Mouse (Mus musculus) limb, embryonic 13.5 days (tissue): ENCODE data around the gene Syt1. TPM values are rescaled to one million over a fixed set of nuclear protein-coding genes. Genes with fewer than 3 reads are reported as not detected.

Source experiments
- ATAC-seq: fragments of 200-750 bp; cut with Nextera tagmentation; 2 replicates; pipeline ENCODE4 v1.8.0; 2017; ENCODE audit warnings: low read depth, moderate number of reproducible peaks, moderate TSS enrichment; ENCODE audit not compliant: low FRiP score
- H3K27ac ChIP-seq: fragments of 300-500 bp; sonication (generic); 2 replicates; pipeline ENCODE4 v1.5.1; 2015; ENCODE audit warnings: inconsistent platforms, mild to moderate bottlenecking, moderate library complexity
- H3K27me3 ChIP-seq: fragments of 300-500 bp; sonication (generic); 2 replicates; pipeline ENCODE4 v1.6.1; 2015; ENCODE audit warnings: mild to moderate bottlenecking, inconsistent platforms
- H3K36me3 ChIP-seq: fragments of 300-500 bp; sonication (generic); 2 replicates; pipeline ENCODE4 v1.6.1; 2015; ENCODE audit warnings: inconsistent platforms, mild to moderate bottlenecking, moderate library complexity
- H3K4me1 ChIP-seq: fragments of 300-500 bp; sonication (generic); 2 replicates; pipeline ENCODE4 v1.6.1; 2015; ENCODE audit warnings: inconsistent platforms
- H3K4me2 ChIP-seq: fragments of 300-500 bp; sonication (generic); replicated peaks from 2 replicates; pipeline ENCODE4 v1.6.1; 2015; ENCODE audit warnings: inconsistent platforms, mild to moderate bottlenecking, moderate library complexity
- H3K4me3 ChIP-seq: fragments of 300-500 bp; sonication (generic); 2 replicates; pipeline ENCODE4 v1.5.1; 2015; ENCODE audit warnings: moderate library complexity, mild to moderate bottlenecking, inconsistent platforms
- H3K9ac ChIP-seq: fragments of 300-500 bp; sonication (generic); 2 replicates; pipeline ENCODE4 v1.6.1; 2015; ENCODE audit warnings: mild to moderate bottlenecking, inconsistent platforms
- H3K9me3 ChIP-seq: fragments of 300-500 bp; sonication (generic); 2 replicates; pipeline ENCODE4 v1.6.1; 2016; ENCODE audit warnings: inconsistent platforms
- WGBS: fragments of 180-500 bp; shearing (Covaris S2); methylation state at CpG from one replicate; pipeline ENCODE4 v1.1.7; 2015; 5-methylcytosine and 5-hydroxymethylcytosine counted together
- polyA plus RNA-seq: library from polyadenylated mRNA; unstranded; fragments of >200 nt; fragmentation: Nextera tagmentation; extraction: Ambion mirVana; gene quantifications from 2 replicates; pipeline ENCODE4 v1.2.1, GENCODE M21; 2015

The Syt1 gene
- polyA plus RNA-seq, 1 experiment from 2014 or later = 2.1 TPM

DNA sequence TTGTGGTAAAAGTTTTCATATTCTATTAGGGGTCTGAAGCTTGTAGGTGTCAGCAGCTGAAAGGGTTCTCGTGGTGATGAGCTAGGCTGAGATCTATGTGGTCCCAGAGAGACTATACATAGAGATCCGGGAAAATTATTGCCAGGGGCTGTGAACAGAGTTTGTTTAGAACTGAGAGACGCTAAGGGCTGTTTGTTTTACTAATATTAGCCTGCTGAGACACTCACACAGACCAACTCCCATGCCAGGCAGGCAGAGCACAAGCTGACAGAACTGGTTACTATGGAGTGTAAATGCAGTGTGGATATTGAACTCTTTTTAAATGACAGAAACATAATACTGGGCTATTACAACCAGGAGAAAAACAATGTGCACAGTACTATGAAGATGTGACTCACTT, 384.4 kb downstream of the Syt1 start:
- 72% methylated on average over 3 of the region's 3 CpGs for WGBS
- ATAC-seq = no peak

DNA sequence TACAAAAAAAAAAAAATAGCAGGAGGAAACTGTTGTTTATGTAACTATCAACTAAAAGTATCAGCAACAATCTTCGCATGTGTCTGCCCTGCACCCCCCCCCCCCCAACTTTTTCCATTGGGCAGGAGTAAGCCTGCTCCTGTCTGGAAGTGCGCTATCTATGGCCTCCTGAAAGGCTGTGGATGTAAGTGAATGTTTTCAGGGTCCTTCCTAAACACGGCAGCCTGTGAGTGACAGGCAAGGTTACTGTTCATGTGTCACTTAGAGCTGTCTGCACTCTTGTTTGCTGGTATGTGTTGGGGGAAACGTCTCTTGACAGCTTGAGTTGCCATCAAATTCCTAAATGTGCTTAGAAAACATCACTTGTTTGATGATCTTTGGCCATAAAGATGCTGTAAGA, 387.8 kb downstream of the Syt1 start:
- no peak overlapping the region for H3K27ac ChIP-seq
- WGBS = 65% methylated on average over 4 of the region's 4 CpGs
- no peak overlapping the region for H3K4me2 ChIP-seq
- no peaks in the 10 kb centered on the region for H3K4me1 ChIP-seq
- no peak overlapping the region for H3K9ac ChIP-seq
- H3K4me3 ChIP-seq = no peak overlapping the region
- no peak for ATAC-seq
- no peaks in the 10 kb centered on the region for H3K27me3 ChIP-seq
- no peaks in the 10 kb centered on the region for H3K36me3 ChIP-seq
- no peaks in the 10 kb centered on the region for H3K9me3 ChIP-seq

More for the DNA sequence above, 384.4 kb downstream of the Syt1 start:
- Histone ChIP-seq H3K27me3 (no peaks in the 10 kb centered on the region), H3K9me3 (no peaks in the 10 kb centered on the region), H3K36me3 (no peaks in the 10 kb centered on the region), H3K4me1 (no peaks in the 10 kb centered on the region), H3K4me3 (no peak overlapping the region), H3K27ac (no peak overlapping the region), H3K4me2 (no peak overlapping the region), H3K9ac (no peak overlapping the region)

DNA sequence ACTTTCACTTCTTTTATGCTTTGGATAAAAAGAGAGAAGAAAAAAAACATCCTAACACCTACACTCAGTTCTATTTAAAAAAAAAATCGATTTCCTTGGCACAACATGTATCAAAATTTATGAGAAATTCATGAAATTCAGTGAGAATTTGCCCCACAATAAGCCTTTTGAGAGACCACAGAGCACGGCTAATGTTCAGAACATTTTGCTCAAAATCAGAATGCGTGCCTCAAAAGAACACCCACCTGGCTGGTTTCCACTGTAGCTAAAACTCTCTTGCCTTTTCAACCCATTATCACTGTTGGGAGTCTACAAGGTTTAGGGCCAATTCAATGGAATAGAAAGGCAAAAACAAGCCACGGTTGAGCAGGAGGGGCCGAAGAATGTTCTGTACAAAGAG, 390.9 kb downstream of the Syt1 start:
- H3K4me2 ChIP-seq = no peak overlapping the region
- 81% methylated on average over 5 of the region's 5 CpGs for WGBS

DNA sequence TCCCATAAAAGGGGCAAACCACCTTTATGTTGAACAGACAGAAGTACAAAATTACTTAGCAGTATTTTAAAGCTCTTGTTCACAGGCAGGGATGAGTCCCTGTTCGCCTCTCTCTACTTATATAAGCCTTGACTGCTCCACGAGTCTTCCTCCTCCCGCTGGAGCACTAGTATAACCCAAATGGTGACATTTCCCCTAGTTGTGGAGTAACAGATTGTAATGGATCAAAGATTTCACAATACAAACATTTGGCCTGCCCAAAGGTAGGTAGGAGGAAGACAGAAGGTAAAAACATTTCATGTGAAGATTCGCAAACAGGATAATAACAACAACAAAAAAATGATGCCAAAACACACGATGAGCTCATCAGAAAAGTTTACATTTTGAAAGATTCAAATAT, 391.6 kb downstream of the Syt1 start:
- 85% methylated on average over 5 of the region's 5 CpGs for WGBS
- Histone ChIP-seq H3K27ac (no peak overlapping the region), H3K4me3 (no peak overlapping the region), H3K9ac (no peak overlapping the region), H3K4me1 (no peaks in the 10 kb centered on the region), H3K4me2 (no peak overlapping the region), H3K27me3 (no peaks in the 10 kb centered on the region), H3K9me3 (no peaks in the 10 kb centered on the region), H3K36me3 (no peaks in the 10 kb centered on the region)
- no peak for ATAC-seq

More for the DNA sequence above, 390.9 kb downstream of the Syt1 start:
- no peak for ATAC-seq
- Histone ChIP-seq H3K4me3 (no peak overlapping the region), H3K9ac (no peak overlapping the region), H3K9me3 (no peaks in the 10 kb centered on the region), H3K4me1 (no peaks in the 10 kb centered on the region), H3K36me3 (no peaks in the 10 kb centered on the region), H3K27ac (no peak overlapping the region), H3K27me3 (no peaks in the 10 kb centered on the region)

DNA sequence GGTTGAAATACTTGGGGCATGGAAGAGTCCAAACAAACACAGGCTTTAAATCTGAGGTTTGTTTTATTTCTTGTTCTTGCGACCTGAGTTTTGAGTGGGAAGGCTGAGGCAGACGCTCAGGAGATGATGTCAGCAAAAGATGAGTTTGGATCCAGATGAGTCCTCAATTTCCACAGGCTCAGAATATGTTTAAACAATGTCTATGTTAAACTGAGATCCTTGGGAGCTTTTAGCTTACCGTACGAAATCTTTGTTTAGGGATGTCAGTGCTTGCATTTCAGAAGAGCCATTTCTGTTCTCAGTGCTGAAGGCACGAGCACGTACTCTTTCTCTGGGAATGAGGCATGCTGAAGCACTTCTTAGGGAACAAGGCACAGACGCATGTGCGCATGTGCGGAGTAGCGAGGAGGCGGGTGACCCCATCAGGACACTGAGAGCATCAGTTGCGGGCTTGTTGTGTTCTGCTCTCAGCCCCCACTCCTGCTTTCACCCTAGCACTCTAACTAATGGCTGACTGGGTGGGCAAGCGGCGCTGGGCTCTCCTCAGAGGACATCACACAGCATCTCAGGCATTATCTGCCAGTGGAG, 400.6 kb downstream of the Syt1 start:
- 81% methylated on average over 14 of the region's 14 CpGs for WGBS
- Histone ChIP-seq H3K27ac (no peak overlapping the region), H3K4me3 (no peak overlapping the region), H3K4me2 (no peak overlapping the region), H3K9me3 (no peaks in the 10 kb centered on the region), H3K4me1 (no peaks in the 10 kb centered on the region), H3K36me3 (no peaks in the 10 kb centered on the region), H3K9ac (no peak overlapping the region), H3K27me3 (no peaks in the 10 kb centered on the region)
- no peak for ATAC-seq

DNA sequence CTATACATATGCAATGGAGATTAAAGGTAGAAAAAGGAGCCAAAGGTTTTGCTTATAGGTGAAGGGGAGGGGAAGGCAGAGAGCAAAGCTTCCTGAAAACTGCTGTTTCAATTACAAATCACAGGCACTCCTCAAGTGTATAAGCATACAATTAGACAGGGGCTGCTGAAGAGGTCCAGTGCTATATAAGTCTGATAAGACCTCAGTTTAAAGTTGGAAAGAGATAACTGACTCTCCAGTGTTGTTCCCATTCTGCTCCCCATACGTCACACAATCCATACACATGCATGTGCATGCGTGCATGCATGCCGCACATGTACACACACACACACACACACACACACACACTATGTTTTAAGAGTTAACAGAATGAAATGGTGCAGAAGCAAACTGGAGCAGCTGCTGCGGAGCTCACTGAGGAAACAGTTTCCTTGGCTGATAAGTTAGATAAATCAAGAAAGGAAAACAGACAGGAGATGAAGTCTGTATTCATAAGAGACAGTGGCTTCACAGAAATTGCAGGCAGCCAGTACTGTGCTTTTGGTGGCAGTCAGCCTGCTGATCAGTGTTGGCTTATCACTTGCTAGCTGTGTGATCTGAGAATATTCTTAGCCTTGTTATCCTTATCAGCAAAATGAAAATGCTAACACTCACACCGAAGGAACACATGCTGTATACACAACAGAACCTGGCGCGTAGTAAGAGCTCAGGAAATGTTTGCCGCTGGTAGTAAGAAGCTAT, 408.9 kb downstream of the Syt1 start:
- Histone ChIP-seq H3K4me3 (no peak overlapping the region), H3K4me2 (no peak overlapping the region), H3K9ac (no peak overlapping the region), H3K27ac (no peak overlapping the region), H3K27me3 (no peaks in the 10 kb centered on the region), H3K9me3 (peaks cover 8% of the 10 kb centered on the region), H3K4me1 (no peaks in the 10 kb centered on the region), H3K36me3 (no peaks in the 10 kb centered on the region)
- no peak for ATAC-seq
- 90% methylated on average over 8 of the region's 8 CpGs for WGBS

DNA sequence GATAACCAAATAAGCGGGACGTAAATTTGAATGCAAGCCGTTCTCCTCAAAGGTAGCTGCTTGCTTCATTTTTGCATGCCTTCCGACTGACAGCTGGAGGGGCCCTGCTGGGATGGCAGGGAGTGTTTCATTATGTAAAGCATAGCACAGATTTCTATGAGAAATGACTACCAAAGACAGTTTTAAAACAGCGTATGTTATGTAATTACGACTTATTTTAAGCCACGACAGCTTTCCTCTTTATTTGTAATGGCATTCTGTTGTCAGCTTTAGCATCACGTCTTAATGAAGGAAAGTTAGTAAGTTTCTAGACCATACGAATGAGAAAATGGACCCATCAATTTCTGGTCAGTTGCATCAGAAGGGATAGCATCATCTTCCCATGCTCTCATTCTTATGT, 410.1 kb downstream of the Syt1 start:
- ATAC-seq = no peak
- Histone ChIP-seq H3K4me2 (no peak overlapping the region), H3K27me3 (no peaks in the 10 kb centered on the region), H3K4me3 (no peak overlapping the region), H3K9ac (no peak overlapping the region), H3K27ac (no peak overlapping the region), H3K9me3 (peaks cover 8% of the 10 kb centered on the region), H3K4me1 (no peaks in the 10 kb centered on the region), H3K36me3 (no peaks in the 10 kb centered on the region)
- WGBS = 82% methylated on average over 9 of the region's 9 CpGs

DNA sequence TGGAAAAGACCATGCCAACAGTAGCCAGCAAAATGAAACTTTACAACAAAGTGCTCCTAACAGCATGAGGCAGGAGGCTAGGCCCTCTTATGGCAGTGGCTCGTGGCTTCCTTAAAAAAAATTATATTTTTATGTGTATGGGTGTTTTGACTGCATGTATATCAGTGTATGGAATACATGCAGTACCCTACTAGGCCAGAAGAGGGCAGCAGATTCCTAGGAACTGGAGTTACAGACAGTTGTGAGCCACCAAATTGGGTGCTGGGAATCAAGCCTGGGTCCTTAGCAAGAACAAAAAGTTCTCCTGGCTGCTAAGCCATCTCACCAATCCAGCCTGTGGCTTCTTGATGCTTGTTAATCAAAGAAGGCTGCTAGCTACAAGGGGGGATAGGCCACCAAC, 413.4 kb downstream of the Syt1 start:
- no peaks in the 10 kb centered on the region for H3K36me3 ChIP-seq
- peaks cover 8% of the 10 kb centered on the region for H3K9me3 ChIP-seq
- no peak for ATAC-seq
- no peak overlapping the region for H3K4me2 ChIP-seq
- 86% methylated on average over 1 of the region's 1 CpGs for WGBS
- no peaks in the 10 kb centered on the region for H3K4me1 ChIP-seq
- H3K27ac ChIP-seq = no peak overlapping the region
- no peaks in the 10 kb centered on the region for H3K27me3 ChIP-seq
- H3K9ac ChIP-seq = no peak overlapping the region
- H3K4me3 ChIP-seq = no peak overlapping the region

DNA sequence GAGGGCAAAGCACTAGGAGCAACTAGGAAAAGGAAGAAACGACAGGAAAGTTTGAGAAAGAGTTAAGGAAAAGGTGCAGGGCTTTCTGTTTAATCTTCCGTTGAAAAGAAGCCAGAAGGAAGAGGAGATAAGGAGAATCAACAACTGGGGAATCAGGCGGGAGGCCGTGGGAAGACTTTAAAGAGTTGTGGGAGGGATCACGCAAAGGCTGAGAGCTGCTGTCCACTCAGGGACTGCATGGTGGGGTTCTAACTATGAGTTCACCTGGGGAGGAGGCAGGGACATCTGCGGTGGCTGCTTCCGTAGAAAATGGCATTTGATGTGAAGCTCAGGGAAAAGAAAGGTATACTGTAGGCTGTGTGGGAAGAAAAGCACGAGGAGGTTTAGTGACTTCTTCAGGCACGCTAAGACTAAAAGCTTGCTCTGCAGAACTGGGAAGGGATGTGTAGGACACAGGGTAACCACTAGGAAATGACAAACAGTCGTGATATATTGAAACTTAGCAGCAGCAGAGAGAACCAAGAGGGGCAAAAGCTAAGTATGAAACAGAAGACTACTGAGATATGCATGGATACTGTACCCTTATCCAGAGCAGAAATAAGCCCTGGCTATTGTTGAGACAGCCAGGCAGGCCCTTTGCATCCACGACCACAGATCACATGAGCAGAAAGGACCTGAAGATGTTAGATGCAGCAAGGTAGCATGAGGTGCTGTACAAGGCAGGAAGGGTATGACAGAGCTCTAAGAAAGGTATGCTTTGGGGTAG, 414.4 kb downstream of the Syt1 start:
- H3K27ac ChIP-seq = no peak overlapping the region
- H3K4me1 ChIP-seq = no peaks in the 10 kb centered on the region
- H3K9ac ChIP-seq = no peak overlapping the region
- H3K4me2 ChIP-seq = no peak overlapping the region
- 66% methylated on average over 11 of the region's 11 CpGs for WGBS
- H3K9me3 ChIP-seq = peaks cover 8% of the 10 kb centered on the region
- ATAC-seq = no peak
- H3K36me3 ChIP-seq = no peaks in the 10 kb centered on the region
- H3K27me3 ChIP-seq = no peaks in the 10 kb centered on the region
- no peak overlapping the region for H3K4me3 ChIP-seq

DNA sequence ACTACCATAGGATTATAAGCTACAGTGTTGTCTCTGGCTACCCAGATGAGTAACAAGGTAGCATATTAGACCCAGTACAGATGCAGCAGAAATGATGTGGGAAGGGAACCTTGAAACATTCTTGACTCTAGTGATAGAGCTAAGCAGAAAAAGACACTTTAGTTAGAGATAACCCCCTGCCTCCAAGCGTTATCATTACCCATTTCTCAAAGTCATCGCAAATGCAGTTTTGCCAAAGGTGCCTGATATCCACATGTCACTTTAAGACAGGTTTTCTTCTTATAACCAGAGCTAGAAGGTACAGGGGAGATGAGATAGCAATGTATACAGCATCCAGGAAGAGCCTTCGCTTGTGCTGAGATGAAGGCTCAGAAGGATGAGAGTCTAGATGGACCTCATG, 421.4 kb downstream of the Syt1 start:
- Histone ChIP-seq H3K9me3 (no peaks in the 10 kb centered on the region), H3K9ac (no peak overlapping the region), H3K27ac (no peak overlapping the region), H3K36me3 (no peaks in the 10 kb centered on the region), H3K27me3 (no peaks in the 10 kb centered on the region), H3K4me2 (no peak overlapping the region), H3K4me3 (no peak overlapping the region), H3K4me1 (no peaks in the 10 kb centered on the region)
- WGBS = 90% methylated on average over 3 of the region's 3 CpGs
- no peak for ATAC-seq

DNA sequence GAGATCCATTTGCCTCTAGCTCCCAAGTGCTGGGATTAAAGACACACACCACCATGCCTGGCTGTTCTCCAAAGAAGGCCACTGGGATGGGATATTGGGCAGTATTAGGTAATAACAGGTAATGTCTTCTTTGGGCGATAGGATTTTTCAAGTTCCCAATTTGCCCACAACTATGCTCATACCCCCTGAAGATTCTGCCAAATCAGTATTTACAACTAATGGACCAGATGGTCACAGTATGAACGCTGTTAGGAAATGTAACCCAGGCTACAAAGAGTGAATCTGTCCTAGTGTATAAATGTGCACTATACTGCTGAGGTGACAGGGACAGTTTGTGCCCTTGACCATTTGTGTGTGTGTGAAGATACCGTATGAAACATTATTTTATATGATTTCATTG, 421.9 kb downstream of the Syt1 start:
- 85% methylated on average over 3 of the region's 3 CpGs for WGBS
- H3K4me3 ChIP-seq = no peak overlapping the region
- H3K27me3 ChIP-seq = no peaks in the 10 kb centered on the region
- no peaks in the 10 kb centered on the region for H3K36me3 ChIP-seq
- no peak for ATAC-seq
- H3K27ac ChIP-seq = no peak overlapping the region
- H3K9ac ChIP-seq = no peak overlapping the region
- no peak overlapping the region for H3K4me2 ChIP-seq
- no peaks in the 10 kb centered on the region for H3K4me1 ChIP-seq
- H3K9me3 ChIP-seq = no peaks in the 10 kb centered on the region

DNA sequence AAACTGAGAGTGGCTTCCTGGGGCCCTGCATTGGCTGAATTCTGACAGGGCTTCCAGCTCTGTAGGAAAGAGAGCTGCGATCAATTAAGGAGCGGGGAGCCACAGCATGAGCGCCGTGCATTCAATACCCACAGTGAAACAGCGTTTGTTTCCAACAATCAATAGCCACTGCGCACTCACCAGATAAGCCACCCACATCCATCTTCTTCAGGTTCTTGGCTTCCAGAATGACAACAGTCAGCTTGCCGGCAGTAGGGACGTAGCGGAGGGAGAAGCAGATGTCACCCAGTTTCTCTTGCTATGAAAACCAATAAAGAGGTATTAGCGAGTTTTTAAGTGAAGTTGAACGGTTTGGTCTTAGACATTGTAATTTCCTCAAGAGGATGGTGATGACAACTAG, 427.1 kb downstream of the Syt1 start:
- Histone ChIP-seq H3K4me3 (no peak overlapping the region), H3K27ac (no peak overlapping the region), H3K4me1 (no peaks in the 10 kb centered on the region), H3K4me2 (no peak overlapping the region; the same call in 1 of the 2 replicates), H3K9ac (no peak overlapping the region), H3K27me3 (no peaks in the 10 kb centered on the region), H3K36me3 (no peaks in the 10 kb centered on the region), H3K9me3 (no peaks in the 10 kb centered on the region)
- ATAC-seq = no peak
- 56% methylated on average over 11 of the region's 11 CpGs for WGBS
